7 mouse cellular contexts compared by ENCODE assay signal in the genomic region with DNA sequence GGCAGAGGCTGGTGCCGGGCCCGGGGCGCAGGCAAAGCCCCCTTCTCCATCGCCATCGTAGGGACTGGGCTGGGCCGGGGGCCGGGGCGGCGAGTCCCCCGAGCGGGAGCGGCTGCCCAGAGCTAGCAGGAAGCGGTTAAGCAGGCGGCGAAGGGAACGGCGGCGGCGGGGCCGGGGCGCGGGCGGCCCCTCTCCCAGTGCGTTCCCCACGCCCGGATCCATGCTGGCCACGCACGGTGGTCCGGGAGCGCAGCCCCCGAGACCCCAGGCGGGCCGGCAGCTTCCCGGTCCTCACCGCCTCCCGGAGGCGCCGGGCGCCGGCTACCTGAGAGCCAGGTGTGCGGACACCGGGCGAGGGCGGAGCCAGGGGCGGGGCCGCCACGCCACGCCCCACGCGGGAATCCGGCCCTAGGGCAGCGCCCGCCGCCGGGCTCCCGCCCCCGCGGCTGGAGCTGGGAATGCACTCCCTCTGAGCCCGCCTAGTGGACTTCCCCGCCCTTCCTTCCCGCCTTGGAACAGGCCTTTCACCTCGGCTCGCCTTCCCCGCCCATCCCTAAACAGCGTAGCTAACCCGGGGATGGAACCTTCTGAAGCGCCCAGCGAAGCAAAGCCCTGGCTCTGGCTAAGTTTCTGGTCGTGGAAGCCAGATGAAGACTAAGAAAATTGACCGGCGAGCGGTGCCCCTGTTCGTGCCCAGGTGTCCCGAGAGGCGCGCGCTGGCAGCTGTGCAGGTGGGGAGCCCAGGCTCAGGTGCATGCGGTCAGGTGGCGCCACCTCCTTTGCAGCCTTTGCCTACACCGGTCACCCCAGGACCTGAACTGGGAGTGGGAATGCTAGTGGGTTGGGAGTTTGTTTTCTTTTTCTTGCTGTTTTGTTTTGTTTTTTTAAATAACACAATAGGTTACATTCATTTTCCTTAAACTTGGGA. TPM values are rescaled to one million over a fixed set of nuclear protein-coding genes. Genes with fewer than 3 reads are reported as not detected.
DNase-seq lines count a peak whose midpoint lies in the region; ATAC-seq lines count a peak whose summit lies in the region.

A gene (minus strand): TSS at position 327 of the 928 bp plus-strand sequence.

- H3K36me3 ChIP-seq in intestine, embryonic 15.5 days, result no peaks in the 10 kb centered on the region
- no peaks in the 10 kb centered on the region for H3K36me3 ChIP-seq in liver, embryonic 13.5 days
- H3K36me3 ChIP-seq in neural tube, embryonic 12.5 days, result no peaks in the 10 kb centered on the region

- peaks cover 2% of the 10 kb centered on the region; the same call in 1 of the 2 replicates for H3K4me1 ChIP-seq in brown adipose tissue, adult 24 weeks (ENCODE audit: control insufficient read depth, insufficient read depth, insufficient read length, low read length)
- H3K4me1 ChIP-seq in intestine, embryonic 15.5 days (replicated peaks), result no peaks in the 10 kb centered on the region
- H3K4me1 ChIP-seq in liver, embryonic 13.5 days (replicated peaks), result peaks cover 15% of the 10 kb centered on the region
- H3K4me1 ChIP-seq in neural tube, embryonic 12.5 days, result peaks cover 11% of the 10 kb centered on the region

- peak within 1 kb of the TSS; percentile 74 for H3K9ac ChIP-seq in intestine, embryonic 15.5 days
- 0 out of 2 replicates have a peak within 1 kb of the TSS, but pooled peaks have one; percentile 13 for H3K9ac ChIP-seq in liver, embryonic 13.5 days
- H3K9ac ChIP-seq in neural tube, embryonic 12.5 days, result peak within 1 kb of the TSS; percentile 62

- ATAC-seq in intestine, embryonic 15.5 days, result peak; percentile 88
- ATAC-seq in liver, embryonic 13.5 days (ENCODE audit: low read depth), result no peak
- ATAC-seq in neural tube, embryonic 12.5 days (ENCODE audit: low FRiP score, low read depth), result peak; percentile 72

- peaks cover 2% of the 10 kb centered on the region; the same call in 1 of the 2 replicates for H3K27me3 ChIP-seq in intestine, embryonic 15.5 days (replicated peaks)
- peaks cover 40% of the 10 kb centered on the region for H3K27me3 ChIP-seq in liver, embryonic 13.5 days
- peaks cover 27% of the 10 kb centered on the region for H3K27me3 ChIP-seq in neural tube, embryonic 12.5 days (replicated peaks)

- H3K27ac ChIP-seq in brown adipose tissue, adult 24 weeks (replicated peaks; ENCODE audit: low read depth, low read length), result peak within 1 kb of the TSS; percentile 53
- peak within 1 kb of the TSS; percentile 93 for H3K27ac ChIP-seq in intestine, embryonic 15.5 days
- no peak within 1 kb of the TSS for H3K27ac ChIP-seq in liver, embryonic 13.5 days
- no peak within 1 kb of the TSS for H3K27ac ChIP-seq in neural tube, embryonic 12.5 days

- H3K9me3 ChIP-seq in intestine, embryonic 15.5 days, result no peaks in the 10 kb centered on the region
- H3K9me3 ChIP-seq in liver, embryonic 13.5 days (replicated peaks), result no peaks in the 10 kb centered on the region
- H3K9me3 ChIP-seq in neural tube, embryonic 12.5 days, result no peaks in the 10 kb centered on the region

- H3K4me3 ChIP-seq in brown adipose tissue, adult 24 weeks (ENCODE audit: insufficient read depth, low read depth, low read length), result peak within 1 kb of the TSS; percentile 68
- H3K4me3 ChIP-seq in intestine, embryonic 15.5 days (replicated peaks), result peak within 1 kb of the TSS; percentile 74
- H3K4me3 ChIP-seq in liver, embryonic 13.5 days (replicated peaks), result peak within 1 kb of the TSS; percentile 61
- H3K4me3 ChIP-seq in neural tube, embryonic 12.5 days, result peak within 1 kb of the TSS; percentile 77

- peak within 1 kb of the TSS; percentile 99 for H3K4me2 ChIP-seq in intestine, embryonic 15.5 days (replicated peaks)
- H3K4me2 ChIP-seq in liver, embryonic 13.5 days, result peak within 1 kb of the TSS; percentile 84
- H3K4me2 ChIP-seq in neural tube, embryonic 12.5 days (replicated peaks), result peak within 1 kb of the TSS; percentile 100

- WGBS in intestine, embryonic 15.5 days, result under 1% methylated on average over 78 of the region's 80 CpGs
- under 1% methylated on average over 66 of the region's 80 CpGs for WGBS in liver, embryonic 13.5 days (ENCODE audit: insufficient replicate concordance)
- WGBS in neural tube, embryonic 12.5 days, result under 1% methylated on average over 80 of the region's 80 CpGs

- DNase-seq in ZHBTc4 (ENCODE audit: low read depth, low spot score), result peak; percentile 92
- DNase-seq in gastrocnemius, postnatal 36 days, result peak; percentile 23 to 44
- no peak for DNase-seq in liver, embryonic 13.5 days
- DNase-seq in thymus, postnatal 4 days, result peak; percentile 47

- intact Hi-C loops in gastrocnemius, postnatal 36 days (cut with DNase I), result no loop called here

RNA-seq across cellular contexts. Expression of the gene that starts here (rescaled TPM):
- polyA plus RNA-seq in brown adipose tissue, adult 24 weeks (2012; ENCODE audit: insufficient read depth, insufficient read length, missing spikeins), result 0.32 and 0.96 TPM in 2 replicates
- under 1 TPM; 0.64 to 0.74 TPM for total RNA-seq in gastrocnemius, postnatal 36 days (2021)
- polyA plus RNA-seq in intestine, embryonic 15.5 days (2015; fragmentation: Nextera tagmentation; extraction: Ambion mirVana), result 5.2 and 5.4 TPM in 2 replicates
- polyA plus RNA-seq in liver, embryonic 13.5 days (2015; fragmentation: Nextera tagmentation; extraction: Ambion mirVana), result 0.02 TPM in 1 of 2 replicates, not detected in the other
- polyA plus RNA-seq in neural tube, embryonic 12.5 days (2016; fragmentation: Nextera tagmentation; extraction: Ambion mirVana), result 0.72 and 0.91 TPM in 2 replicates

Comparison
In these comparisons a context has a peak if more than half of its experiments do, and no peak if none do; other contexts are left out.
1. Peak in DNase-seq in gastrocnemius, postnatal 36 days; RNA of the gene not detected or under 1 TPM.
2. Peak in ATAC-seq, H3K4me3 ChIP-seq, H3K9ac ChIP-seq and H3K4me2 ChIP-seq in neural tube, embryonic 12.5 days; RNA of the gene not detected or under 1 TPM.
3. H3K27ac ChIP-seq: peak in brown adipose tissue, adult 24 weeks (single experiment) and intestine, embryonic 15.5 days (single experiment); none in liver, embryonic 13.5 days (single experiment) and neural tube, embryonic 12.5 days (single experiment).
4. H3K9ac ChIP-seq: peak in every context shown above with its lines; median percentile 74 in intestine, embryonic 15.5 days; 62 in neural tube, embryonic 12.5 days; 13 in liver, embryonic 13.5 days.
5. Peak in every context shown above with its lines, with median percentiles within 50 percentile points of each other: H3K4me3 ChIP-seq and H3K4me2 ChIP-seq.